Mouse (Mus musculus): ENCODE data around the gene Oma1.

Oma1 gene

GRCm38 (mm10) chr4:103358941-103359448 is 45.4 kb downstream of the Oma1 start:
- no peak for DNase-seq

- DNase-seq, result no peak
Observed at GRCm38 (mm10) chr4:103382171-103382570, 68.6 kb downstream of the Oma1 start.

GRCm38 (mm10) chr4:103385031-103385430 is 71.4 kb downstream of the Oma1 start:
- DNase-seq, result no peak

- no peak for DNase-seq
Observed at GRCm38 (mm10) chr4:103385835-103386787, 72.5 kb downstream of the Oma1 start.

GRCm38 (mm10) chr4:103387292-103387691 is 73.7 kb downstream of the Oma1 start:
- DNase-seq, result no peak

- DNase-seq, result no peak
Observed at GRCm38 (mm10) chr4:103388530-103389178, 75.0 kb downstream of the Oma1 start.

GRCm38 (mm10) chr4:103389583-103389982 is 76.0 kb downstream of the Oma1 start:
- DNase-seq, result no peak

GRCm38 (mm10) chr4:103390499-103390898 is 76.9 kb downstream of the Oma1 start:
- no peak for DNase-seq

- DNase-seq, result no peak
Observed at GRCm38 (mm10) chr4:103395066-103395465, 81.5 kb downstream of the Oma1 start.

GRCm38 (mm10) chr4:103395905-103396304 is 82.3 kb downstream of the Oma1 start:
- no peak for DNase-seq

- DNase-seq, result no peak
Observed at GRCm38 (mm10) chr4:103396876-103397275, 83.3 kb downstream of the Oma1 start.

GRCm38 (mm10) chr4:103402581-103402980 is 89.0 kb downstream of the Oma1 start:
- no peak for DNase-seq

GRCm38 (mm10) chr4:103405321-103405720 is 91.7 kb downstream of the Oma1 start:
- no peak for DNase-seq

- DNase-seq, result no peak
Observed at GRCm38 (mm10) chr4:103410217-103410799, 96.7 kb downstream of the Oma1 start.

Measured in cerebellum, postnatal 25 days (tissue).